Mouse (Mus musculus) CH12.LX (cell line): Measurements from ENCODE around the gene Wipi2. TPM values are rescaled to one million over a fixed set of nuclear protein-coding genes. Genes with fewer than 3 reads are reported as not detected.

Experiments used
- DNase-seq: peaks from one replicate; pipeline ENCODE4 v3.0.0-alpha.2; 2013; ENCODE audit errors: extremely low read depth
- H3K27ac ChIP-seq: 2 replicates; pipeline ENCODE4 v1.5.1; 2012; ENCODE audit warnings: low read depth, mild to moderate bottlenecking, control low read depth, moderate library complexity; ENCODE audit not compliant: insufficient read depth
- H3K27me3 ChIP-seq: replicated peaks from 2 replicates; pipeline ENCODE3; 2012; ENCODE audit warnings: inconsistent platforms
- H3K36me3 ChIP-seq, 2 experiments: replicated peaks in 1 of 2; 2 replicates each; pipeline versions ENCODE3 to v1.6.1; 2012; ENCODE audit warnings: inconsistent platforms in 1 of 2, low read length in 1 of 2, mild to moderate bottlenecking in 1 of 2, mixed read lengths in 1 of 2, moderate library complexity in 1 of 2; ENCODE audit not compliant: control insufficient read depth in 1 of 2, insufficient read depth in 1 of 2
- H3K4me1 ChIP-seq, 2 experiments: 2 replicates each; pipeline ENCODE4 v1.6.1; 2012; ENCODE audit warnings: inconsistent platforms in 1 of 2, moderate library complexity in 1 of 2; ENCODE audit not compliant: insufficient read depth in 2 of 2, control insufficient read depth in 1 of 2
- H3K4me2 ChIP-seq: 2 replicates; pipeline ENCODE4 v1.6.1; 2012; ENCODE audit warnings: low read depth, mild to moderate bottlenecking, control low read depth; ENCODE audit not compliant: poor library complexity, insufficient read depth, severe bottlenecking
- H3K4me3 ChIP-seq, 3 experiments: fragments of 150-350 bp in 1 of 3; sonication (generic) in 1 of 3; replicated peaks in 1 of 3; 2 replicates each; pipeline versions ENCODE3 to v1.5.1; 2011 to 2012; ENCODE audit warnings: low read depth in 2 of 3, low read length in 2 of 3, mild to moderate bottlenecking in 2 of 3, moderate library complexity in 2 of 3, control low read depth in 1 of 3, improper control_type of control experiment in 1 of 3, inconsistent platforms in 1 of 3, mixed read lengths in 1 of 3; ENCODE audit not compliant: poor library complexity in 1 of 3
- H3K79me2 ChIP-seq: replicated peaks from 2 replicates; pipeline ENCODE4 v1.6.1; 2012; ENCODE audit warnings: mild to moderate bottlenecking, moderate library complexity; ENCODE audit not compliant: control insufficient read depth, poor library complexity, insufficient read depth, severe bottlenecking; ENCODE audit errors: extremely low read depth
- H3K9ac ChIP-seq: 2 replicates; pipeline ENCODE4 v1.6.1; 2012; ENCODE audit warnings: low read depth, mild to moderate bottlenecking, control low read depth, moderate library complexity; ENCODE audit not compliant: insufficient read depth
- H3K9me3 ChIP-seq: replicated peaks from 2 replicates; pipeline ENCODE3; 2012; ENCODE audit warnings: low read length, inconsistent platforms, mixed read lengths
- BHLHE40 ChIP-seq: IDR thresholded peaks from 2 replicates; pipeline ENCODE4 v1.6.1; 2011; ENCODE audit warnings: mild to moderate bottlenecking, low read depth, low read length, improper control_type of control experiment
- CTCF ChIP-seq, 2 experiments: IDR thresholded peaks in 1 of 2; conservative IDR thresholded peaks in 1 of 2; 2 replicates each; pipeline ENCODE4 v1.5.1; 2011 to 2012; ENCODE audit warnings: low read depth in 2 of 2, low read length in 2 of 2, improper control_type of control experiment in 1 of 2, inconsistent platforms in 1 of 2, mild to moderate bottlenecking in 1 of 2, moderate library complexity in 1 of 2
- ELF1 ChIP-seq: IDR thresholded peaks from 2 replicates; pipeline ENCODE4 v1.6.1; 2014; ENCODE audit warnings: low read depth, mild to moderate bottlenecking, inconsistent platforms, low read length, improper control_type of control experiment
- ETS1 ChIP-seq: conservative IDR thresholded peaks from 2 replicates; pipeline ENCODE4 v1.6.1; 2012; ENCODE audit warnings: low read depth, mild to moderate bottlenecking, inconsistent platforms, low read length, improper control_type of control experiment, moderate library complexity
- JUND ChIP-seq: conservative IDR thresholded peaks from 2 replicates; pipeline ENCODE4 v1.6.1; 2011; ENCODE audit warnings: low read depth, low read length, improper control_type of control experiment
- KAT2A ChIP-seq: IDR thresholded peaks from 2 replicates; pipeline ENCODE4 v1.6.1; 2012; ENCODE audit warnings: low read length, improper control_type of control experiment, inconsistent platforms; ENCODE audit not compliant: insufficient replicate concordance
- MAFK ChIP-seq: IDR thresholded peaks from 2 replicates; pipeline ENCODE4 v1.6.1; 2011; ENCODE audit warnings: low read length, improper control_type of control experiment; ENCODE audit not compliant: insufficient replicate concordance
- MAX ChIP-seq: IDR thresholded peaks from 2 replicates; pipeline ENCODE4 v1.6.1; 2011; ENCODE audit warnings: low read length, improper control_type of control experiment
- MAZ ChIP-seq: IDR thresholded peaks from 2 replicates; pipeline ENCODE4 v1.6.1; 2012; ENCODE audit warnings: low read depth, mild to moderate bottlenecking, inconsistent platforms, low read length, improper control_type of control experiment, moderate library complexity
- MEF2A ChIP-seq: IDR thresholded peaks from 2 replicates; pipeline ENCODE4 v1.6.1; 2014; ENCODE audit warnings: low read depth, mild to moderate bottlenecking, inconsistent platforms, low read length, improper control_type of control experiment, borderline replicate concordance
- PAX5 ChIP-seq: IDR thresholded peaks from 2 replicates; pipeline ENCODE4 v1.6.1; 2012; ENCODE audit warnings: low read length, inconsistent platforms, mixed read lengths
- POLR2A ChIP-seq: IDR thresholded peaks from 2 replicates; pipeline ENCODE4 v1.6.1; 2011; ENCODE audit warnings: low read depth, mild to moderate bottlenecking, improper control_type of control experiment, low read length
- POLR2AphosphoS2 ChIP-seq: IDR thresholded peaks from 2 replicates; pipeline ENCODE4 v1.6.1; 2011; ENCODE audit warnings: low read depth, low read length, improper control_type of control experiment
- RAD21 ChIP-seq: IDR thresholded peaks from 2 replicates; pipeline ENCODE4 v1.6.1; 2011; ENCODE audit warnings: low read depth, mild to moderate bottlenecking, low read length, improper control_type of control experiment, moderate library complexity
- SIN3A ChIP-seq: IDR thresholded peaks from 2 replicates; pipeline ENCODE4 v1.6.1; 2012; ENCODE audit warnings: low read length, improper control_type of control experiment, inconsistent platforms
- SMC3 ChIP-seq: IDR thresholded peaks from 2 replicates; pipeline ENCODE4 v1.6.1; 2011; ENCODE audit warnings: low read depth, low read length, improper control_type of control experiment
- USF2 ChIP-seq: conservative IDR thresholded peaks from 2 replicates; pipeline ENCODE4 v1.6.1; 2011; ENCODE audit warnings: low read depth, low read length, improper control_type of control experiment
- ZKSCAN1 ChIP-seq: IDR thresholded peaks from 2 replicates; pipeline ENCODE4 v1.6.1; 2012; ENCODE audit warnings: low read depth, inconsistent platforms, low read length, improper control_type of control experiment, borderline replicate concordance
- dilution Hi-C: fragments of 300-500 bp; cut with MboI; formaldehyde crosslinking; loops from 2 replicates; pipeline ENCODE4 v1.14.3; 2020; ENCODE audit warnings: low sequenced_read_pairs; ENCODE audit not compliant: extremely low pct_unique_long_range_greater_than_20kb, extremely low pct_ligation_motif_present
- in situ Hi-C: fragments of 300-500 bp; cut with MboI; formaldehyde crosslinking; loops from 3 replicates; pipeline ENCODE4 v1.14.3; 2019; ENCODE audit warnings: low sequenced_read_pairs, low pct_ligation_motif_present, low pct_unique_long_range_greater_than_20kb, mixed read lengths
- polyA plus RNA-seq: library from polyadenylated mRNA; unstranded; fragments of >175 nt; gene quantifications from 2 replicates; pipeline ENCODE4 v1.2.1, GENCODE M21; 2012; ENCODE audit warnings: low read depth; ENCODE audit not compliant: insufficient read length
- total RNA-seq, 2 experiments: library from RNA; depleted of rRNA; stranded (reverse); fragments of 300-350 nt in 1 of 2; fragments of >200 nt in 1 of 2; gene quantifications; 2 replicates each; pipeline ENCODE4 v1.2.3; 2012 to 2014

Wipi2 gene
- total RNA-seq (2012; rRNA removed) (34.5 and 38.0 TPM in 2 replicates), total RNA-seq (2014; rRNA removed) (47.4 and 50.1 TPM in 2 replicates), polyA plus RNA-seq (43.4 and 47.9 TPM in 2 replicates)

- peaks cover 27% of the 10 kb centered on the region for H3K79me2 ChIP-seq
These were observed at the start of gene Wipi2 for GRCm38 (mm10) chr5:142627398-142627797. Gene Wipi2 (plus strand): TSS chr5:142627698.

GRCm38 (mm10) chr5:142578192-142578591 is 49.3 kb upstream of the Wipi2 start:
- TF ChIP-seq MAFK: no peak
- peak in 1 of 2 experiments; percentile 15; a peak in 1 of 4 replicates for TF ChIP-seq CTCF (conservative IDR thresholded peaks at IDR 0.05 in 1 of 2, IDR thresholded peaks at IDR 0.05 in 1 of 2; ENCODE audit: low read depth in 2 of 2, low read length in 2 of 2)
- no peaks in the 10 kb centered on the region for H3K4me1 ChIP-seq
- H3K27ac ChIP-seq: no peak overlapping the region
- no peaks in the 10 kb centered on the region for H3K36me3 ChIP-seq
- peaks cover 12% of the 10 kb centered on the region for H3K9me3 ChIP-seq
- peaks cover 32% of the 10 kb centered on the region for H3K27me3 ChIP-seq
- no peak overlapping the region for H3K4me2 ChIP-seq
- dilution Hi-C loops (no loop called here), in situ Hi-C loops (loop anchor here (10.0 to 25.0 kb wide), 2 partner anchors 73 to 134 kb away; no protein-coding TSS in a partner anchor)
- H3K79me2 ChIP-seq: no peaks in the 10 kb centered on the region
- H3K9ac ChIP-seq: no peak overlapping the region
- no peak for DNase-seq
- no peak overlapping the region for H3K4me3 ChIP-seq

More at GRCm38 (mm10) chr5:142627398-142627797, at the start of gene Wipi2:
- in situ Hi-C loops: loop anchor here (10.0 kb wide), 1 partner anchor 143 kb away; no protein-coding TSS in a partner anchor
- Histone ChIP-seq H3K27me3 (peaks cover 13% of the 10 kb centered on the region), H3K4me2 (peak within 1 kb of the TSS; percentile 52)
- TF ChIP-seq POLR2AphosphoS2 (no peak), USF2 (no peak), MEF2A (no peak), JUND (no peak), BHLHE40 (no peak), PAX5 (no peak), MAZ (no peak), POLR2A (no peak), ZKSCAN1 (no peak), ELF1 (no peak), RAD21 (no peak), ETS1 (no peak), MAX (no peak), SMC3 (no peak), KAT2A (no peak), SIN3A (no peak)
- TF ChIP-seq, all 38 proteins: peak for 0
- no peak for DNase-seq
- H3K9ac ChIP-seq: 0 out of 2 replicates have a peak within 1 kb of the TSS, but pooled peaks have one; percentile 66
- no peak within 1 kb of the TSS for H3K27ac ChIP-seq
- peaks cover 2% of the 10 kb centered on the region for H3K9me3 ChIP-seq
- H3K4me3 ChIP-seq: peak within 1 kb of the TSS; percentile 69 to 100 (median 90)
- peaks cover 2 to 23% of the 10 kb centered on the region in 2 experiments; a peak in 3 of 4 replicates for H3K4me1 ChIP-seq
- dilution Hi-C loops: no loop called here
- peaks cover 0 to 12% of the 10 kb centered on the region in 2 experiments for H3K36me3 ChIP-seq
